Mouse (Mus musculus): ENCODE measurements around the gene Rubcn. TPM values are rescaled to one million over a fixed set of nuclear protein-coding genes. Genes with fewer than 3 reads are reported as not detected.

Rubcn gene
- polyA plus RNA-seq, 1 experiment from 2014 or later: 27.0 TPM

- Histone ChIP-seq H3K9me3 (replicated peaks) (no peaks in the 10 kb centered on the region), H3K27ac (peak overlapping the region; percentile 90), H3K27me3 (no peaks in the 10 kb centered on the region), H3K4me3 (peak overlapping the region; percentile 67), H3K4me1 (replicated peaks) (peaks cover 30% of the 10 kb centered on the region), H3K9ac (peak overlapping the region; percentile 73), H3K36me3 (0 out of 2 replicates have a peak, but pooled peaks cover 8% of the 10 kb centered on the region), H3K4me2 (peak overlapping the region; percentile 66)
- WGBS: under 1% methylated on average over 34 of the region's 35 CpGs
- peak; percentile 98 for ATAC-seq (replicated peaks; ENCODE audit: insufficient number of reproducible peaks, insufficient read depth, low FRiP score, low read depth)
Observed at GRCm38 (mm10) chr16:32867919-32868552, 9.5 kb downstream of the Rubcn start.

DNA sequence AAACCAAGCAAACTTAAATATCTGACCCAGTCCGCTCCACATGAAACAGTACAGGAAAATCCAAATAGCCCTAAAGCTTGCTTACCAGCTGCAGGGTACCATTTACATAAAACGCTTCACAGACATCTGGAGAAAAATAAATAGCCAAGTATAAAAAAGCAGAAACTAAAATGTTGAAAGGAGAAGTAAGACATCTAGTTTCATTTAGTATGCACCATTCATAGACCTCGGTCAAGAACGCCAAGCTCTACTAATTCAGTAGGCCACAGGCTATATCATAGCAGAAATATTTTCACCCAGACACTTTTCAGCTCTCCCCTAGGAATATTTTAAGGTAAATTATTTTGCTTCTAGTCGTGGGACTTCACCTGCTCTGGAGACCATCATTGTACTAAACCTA lies 10.9 kb downstream of the Rubcn start:
- Histone ChIP-seq H3K27me3 (no peaks in the 10 kb centered on the region), H3K9me3 (replicated peaks) (no peaks in the 10 kb centered on the region), H3K4me3 (peak overlapping the region; percentile 67), H3K4me1 (replicated peaks) (peaks cover 30% of the 10 kb centered on the region), H3K9ac (peak overlapping the region; percentile 73), H3K27ac (0 out of 2 replicates have a peak overlapping the region, but pooled peaks have one; percentile 90), H3K36me3 (0 out of 2 replicates have a peak, but pooled peaks cover 8% of the 10 kb centered on the region), H3K4me2 (peak overlapping the region; percentile 66)
- 76% methylated on average over 5 of the region's 5 CpGs for WGBS
- no peak for ATAC-seq (replicated peaks; ENCODE audit: insufficient number of reproducible peaks, insufficient read depth, low FRiP score, low read depth)

DNA sequence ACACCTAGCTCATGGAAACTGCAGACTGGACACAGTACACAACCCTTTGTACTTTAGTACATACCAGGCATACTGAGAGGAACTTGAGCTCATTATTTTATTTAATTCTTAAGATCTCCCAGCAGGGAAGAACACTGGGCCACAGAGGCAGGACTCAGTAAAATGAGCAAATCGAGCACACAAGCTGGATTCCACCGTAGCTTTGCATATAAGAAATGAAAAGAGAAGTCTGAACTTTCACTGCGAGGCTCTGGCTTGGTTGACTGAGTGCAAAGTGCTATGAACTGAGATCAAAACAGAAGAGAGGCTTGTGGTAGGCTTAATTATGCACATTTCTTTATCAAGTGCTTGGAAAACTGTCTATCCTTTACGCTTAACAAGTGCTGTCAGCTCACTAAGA lies 12.2 kb downstream of the Rubcn start:
- Histone ChIP-seq H3K9me3 (replicated peaks) (no peaks in the 10 kb centered on the region), H3K36me3 (peaks cover 18% of the 10 kb centered on the region; the same call in 1 of the 2 replicates), H3K9ac (0 out of 2 replicates have a peak overlapping the region, but pooled peaks have one; percentile 20), H3K27ac (no peak overlapping the region), H3K4me2 (no peak overlapping the region), H3K4me3 (no peak overlapping the region), H3K27me3 (no peaks in the 10 kb centered on the region), H3K4me1 (replicated peaks) (peaks cover 30% of the 10 kb centered on the region)
- WGBS: 75% methylated on average over 4 of the region's 4 CpGs
- ATAC-seq (replicated peaks; ENCODE audit: insufficient number of reproducible peaks, insufficient read depth, low FRiP score, low read depth): no peak

DNA sequence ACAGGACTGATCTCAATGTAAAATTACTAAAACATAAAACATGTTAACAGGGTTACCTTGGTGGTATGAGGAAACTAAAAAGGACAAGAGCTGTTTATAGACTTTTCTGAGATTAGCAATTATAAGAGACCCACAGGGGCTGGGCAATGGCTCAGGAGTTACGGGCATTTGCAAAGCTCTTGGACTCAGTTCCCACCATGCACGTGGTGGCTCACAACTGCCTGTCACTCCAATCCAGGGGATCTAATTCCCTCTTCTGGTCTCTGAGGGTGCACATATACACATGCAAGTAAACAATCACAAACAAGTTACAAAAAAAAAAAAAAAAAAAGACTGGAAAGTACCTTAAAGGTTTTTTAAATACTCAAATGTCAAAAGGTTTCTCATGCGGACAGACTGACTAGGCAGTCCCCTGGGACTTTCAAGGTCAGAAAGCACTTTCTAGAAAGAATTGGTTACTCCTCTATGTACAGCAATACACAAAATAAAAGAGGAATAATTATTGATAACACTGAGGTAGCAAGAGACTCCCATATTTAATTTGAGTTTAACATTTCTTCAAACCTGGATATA lies 15.7 kb downstream of the Rubcn start:
- Histone ChIP-seq H3K9ac (no peak overlapping the region), H3K27ac (no peak overlapping the region), H3K27me3 (no peaks in the 10 kb centered on the region), H3K4me1 (replicated peaks) (peaks cover 46% of the 10 kb centered on the region), H3K4me2 (no peak overlapping the region), H3K9me3 (replicated peaks) (no peaks in the 10 kb centered on the region), H3K36me3 (peaks cover 18% of the 10 kb centered on the region; the same call in 1 of the 2 replicates), H3K4me3 (no peak overlapping the region)
- no peak for ATAC-seq (replicated peaks; ENCODE audit: insufficient number of reproducible peaks, insufficient read depth, low FRiP score, low read depth)
- WGBS: 87% methylated on average over 3 of the region's 3 CpGs

DNA sequence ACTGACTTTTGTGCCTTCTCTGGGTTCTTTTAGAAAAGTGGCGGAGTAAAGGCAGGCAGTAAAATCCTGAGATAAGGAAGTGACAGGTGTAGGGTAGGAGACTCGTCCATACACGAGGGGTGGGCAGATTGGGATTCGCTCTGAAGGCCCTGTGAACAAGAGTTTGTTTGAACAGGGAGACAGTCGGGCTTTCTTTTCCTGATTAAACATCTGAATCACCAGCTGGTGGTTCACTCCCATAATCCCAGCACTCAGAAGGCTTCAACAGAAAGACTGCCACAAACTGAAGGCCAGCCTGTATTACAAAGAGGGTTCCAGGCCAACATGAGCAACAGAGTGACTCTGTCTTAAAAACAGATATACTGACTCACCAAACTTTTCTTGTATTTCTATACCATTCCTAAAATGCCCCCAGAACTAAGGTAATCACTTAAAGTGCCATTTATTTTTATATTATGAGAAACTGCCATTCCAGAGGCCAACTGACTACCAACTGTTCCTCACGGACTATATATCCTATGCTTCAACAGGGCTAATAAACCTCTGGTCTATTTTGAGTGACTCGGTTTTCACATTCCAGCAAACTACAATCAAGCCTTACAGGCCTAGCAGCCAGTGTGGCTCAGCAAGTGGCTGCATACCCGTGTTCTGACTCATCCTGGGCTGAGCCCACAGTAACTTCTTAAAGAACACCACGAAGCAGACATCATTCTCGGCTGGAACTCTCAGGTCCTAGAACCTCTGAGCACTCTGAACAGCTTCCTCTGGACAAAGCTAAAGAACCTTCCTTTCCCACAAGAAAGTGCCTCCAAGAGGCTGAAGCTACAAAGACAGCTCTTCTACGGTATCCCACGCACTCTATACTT lies 18.6 kb downstream of the Rubcn start:
- H3K27me3 ChIP-seq: no peaks in the 10 kb centered on the region
- H3K9me3 ChIP-seq (replicated peaks): no peaks in the 10 kb centered on the region
- H3K27ac ChIP-seq: peak overlapping the region; percentile 95
- H3K4me1 ChIP-seq (replicated peaks): peaks cover 45% of the 10 kb centered on the region
- H3K9ac ChIP-seq: 0 out of 2 replicates have a peak overlapping the region, but pooled peaks have one; percentile 10
- peak; percentile 83 for ATAC-seq (replicated peaks; ENCODE audit: insufficient number of reproducible peaks, insufficient read depth, low FRiP score, low read depth)
- no peak overlapping the region for H3K4me3 ChIP-seq
- WGBS: 34% methylated on average over 12 of the region's 12 CpGs
- H3K4me2 ChIP-seq: peak overlapping the region; percentile 27; the same call in 1 of the 2 replicates
- H3K36me3 ChIP-seq: peaks cover 12% of the 10 kb centered on the region; the same call in 1 of the 2 replicates

GRCm38 (mm10) chr16:32858356-32858755 lies 19.2 kb downstream of the Rubcn start:
- H3K27ac ChIP-seq: peak overlapping the region; percentile 95
- H3K4me2 ChIP-seq: peak overlapping the region; percentile 27; the same call in 1 of the 2 replicates
- H3K27me3 ChIP-seq: no peaks in the 10 kb centered on the region
- H3K4me3 ChIP-seq: no peak overlapping the region
- H3K4me1 ChIP-seq (replicated peaks): peaks cover 46% of the 10 kb centered on the region
- no peak for ATAC-seq (replicated peaks; ENCODE audit: insufficient number of reproducible peaks, insufficient read depth, low FRiP score, low read depth)
- H3K9me3 ChIP-seq (replicated peaks): no peaks in the 10 kb centered on the region
- WGBS: 28% methylated on average over 4 of the region's 4 CpGs
- H3K9ac ChIP-seq: no peak overlapping the region
- peaks cover 10% of the 10 kb centered on the region; the same call in 1 of the 2 replicates for H3K36me3 ChIP-seq

DNA sequence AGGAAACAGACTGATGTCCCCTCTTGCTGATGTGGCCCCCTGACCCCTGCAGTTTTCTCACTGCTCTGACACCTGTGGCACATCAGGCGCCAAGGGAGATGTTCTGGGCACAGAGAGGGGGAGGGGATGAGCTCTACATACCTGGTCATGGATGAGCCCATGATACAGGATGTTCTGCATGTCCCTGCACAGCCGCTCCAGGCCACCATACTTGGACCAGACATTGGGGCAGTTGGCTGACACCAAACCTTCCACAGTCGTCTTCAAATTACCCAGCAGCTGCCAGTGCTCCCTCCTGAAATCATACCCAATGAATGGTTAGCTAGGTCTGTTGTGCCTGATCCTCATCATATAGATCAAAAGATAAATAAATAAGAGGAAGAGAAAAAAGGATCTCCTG lies 20.8 kb downstream of the Rubcn start:
- Histone ChIP-seq H3K9ac (no peak overlapping the region), H3K4me2 (no peak overlapping the region), H3K27me3 (no peaks in the 10 kb centered on the region), H3K9me3 (replicated peaks) (no peaks in the 10 kb centered on the region), H3K27ac (no peak overlapping the region), H3K4me3 (no peak overlapping the region), H3K4me1 (replicated peaks) (peaks cover 51% of the 10 kb centered on the region), H3K36me3 (peaks cover 10% of the 10 kb centered on the region; the same call in 1 of the 2 replicates)
- no peak for ATAC-seq (replicated peaks; ENCODE audit: insufficient number of reproducible peaks, insufficient read depth, low FRiP score, low read depth)
- 83% methylated on average over 3 of the region's 3 CpGs for WGBS

GRCm38 (mm10) chr16:32854050-32854571 lies 23.5 kb downstream of the Rubcn start:
- ATAC-seq (replicated peaks; ENCODE audit: insufficient number of reproducible peaks, insufficient read depth, low FRiP score, low read depth): peak; percentile 73
- Histone ChIP-seq H3K4me3 (no peak overlapping the region), H3K4me1 (replicated peaks) (peaks cover 39% of the 10 kb centered on the region), H3K36me3 (peaks cover 6% of the 10 kb centered on the region), H3K27ac (peak overlapping the region; percentile 94), H3K9me3 (replicated peaks) (no peaks in the 10 kb centered on the region), H3K9ac (0 out of 2 replicates have a peak overlapping the region, but pooled peaks have one; percentile 10), H3K4me2 (peak overlapping the region; percentile 50), H3K27me3 (no peaks in the 10 kb centered on the region)
- 23% methylated on average over 2 of the region's 2 CpGs for WGBS

GRCm38 (mm10) chr16:32853492-32854049 lies 24.0 kb downstream of the Rubcn start:
- H3K4me1 ChIP-seq (replicated peaks): peaks cover 33% of the 10 kb centered on the region
- H3K4me3 ChIP-seq: no peak overlapping the region
- peak overlapping the region; percentile 50 for H3K4me2 ChIP-seq
- H3K9me3 ChIP-seq (replicated peaks): no peaks in the 10 kb centered on the region
- H3K27ac ChIP-seq: peak overlapping the region; percentile 94
- peak overlapping the region; percentile 10; the same call in 1 of the 2 replicates for H3K9ac ChIP-seq
- H3K27me3 ChIP-seq: no peaks in the 10 kb centered on the region
- peak; percentile 63; the same call in 1 of the 2 replicates for ATAC-seq (replicated peaks; ENCODE audit: insufficient number of reproducible peaks, insufficient read depth, low FRiP score, low read depth)
- 28% methylated on average over 13 of the region's 13 CpGs for WGBS
- H3K36me3 ChIP-seq: peaks cover 8% of the 10 kb centered on the region

GRCm38 (mm10) chr16:32849042-32849830 lies 28.3 kb downstream of the Rubcn start:
- Histone ChIP-seq H3K4me1 (replicated peaks) (peaks cover 12% of the 10 kb centered on the region), H3K4me3 (no peak overlapping the region), H3K36me3 (peaks cover 48% of the 10 kb centered on the region), H3K4me2 (no peak overlapping the region), H3K27ac (no peak overlapping the region), H3K9ac (no peak overlapping the region), H3K9me3 (replicated peaks) (no peaks in the 10 kb centered on the region), H3K27me3 (no peaks in the 10 kb centered on the region)
- ATAC-seq (replicated peaks; ENCODE audit: insufficient number of reproducible peaks, insufficient read depth, low FRiP score, low read depth): no peak
- WGBS: 84% methylated on average over 11 of the region's 11 CpGs

Data from heart, embryonic 15.5 days (tissue).